In the genomic region with DNA sequence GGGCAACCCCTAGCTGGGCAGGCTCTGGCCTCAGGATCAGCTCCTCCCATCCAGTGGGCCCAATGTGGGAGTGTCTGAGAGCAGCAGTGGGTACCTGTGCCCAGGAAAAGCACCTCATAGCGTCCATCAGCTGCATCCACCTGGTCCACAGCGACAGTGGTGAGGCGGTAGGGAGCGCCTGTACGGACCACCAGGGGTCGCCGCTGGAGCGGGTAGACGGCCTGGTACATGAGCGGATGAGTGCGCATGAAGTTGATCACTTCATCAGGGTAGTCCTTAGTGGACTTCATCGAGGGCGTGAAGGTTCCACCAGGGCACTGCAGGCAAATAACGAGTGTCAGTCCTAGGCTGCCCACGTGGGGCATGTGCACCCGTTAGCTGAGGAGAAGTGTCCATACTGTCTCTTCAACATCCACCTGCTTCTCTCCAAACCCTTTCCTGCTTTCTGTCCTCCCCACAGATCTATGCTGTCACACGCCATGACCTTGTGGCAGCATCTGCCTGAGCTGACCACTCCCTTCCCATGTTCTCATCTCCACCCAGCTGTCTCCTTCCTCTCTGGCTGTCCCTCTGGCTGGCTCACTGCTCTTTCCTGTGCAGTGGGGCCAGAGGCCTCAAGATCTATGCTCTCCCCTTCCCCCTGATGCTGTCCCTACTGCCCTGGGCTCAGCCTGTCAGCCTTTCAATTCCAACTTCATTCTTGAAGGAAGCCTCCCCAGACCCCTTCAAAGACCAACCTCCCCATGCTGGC, we compare ENCODE assay signal across 8 mouse cellular contexts. TPM values are rescaled to one million over a fixed set of nuclear protein-coding genes. Genes with fewer than 3 reads are reported as not detected.
A peak's percentile ranks its signal among the peaks of the same experiment; 100 is the strongest.
DNase-seq lines count a peak whose midpoint lies in the region; ATAC-seq lines count a peak whose summit lies in the region.

No protein-coding gene starts in this region.

- ATAC-seq in forebrain, embryonic 14.5 days = peak; percentile 87
- ATAC-seq in neural tube, embryonic 14.5 days (ENCODE audit: low read depth) = peak; percentile 67; the same call in 1 of the 2 replicates

- DNase-seq in layer of hippocampus, postnatal 10 days (ENCODE audit: low spot score in 2 of 2) = peak; percentile 73 to 79
- no peak for DNase-seq in layer of hippocampus, adult 8-10 months (ENCODE audit: low spot score in 2 of 2)
- peak; percentile 56 for DNase-seq in R1 (ENCODE audit: low read depth, low spot score)
- peak; percentile 63 for DNase-seq in forebrain, embryonic 14.5 days (ENCODE audit: low spot score)
- peak; percentile 55 for DNase-seq in induced T-regulatory cell, adult 2 months (ENCODE audit: low read depth)
- peak; percentile 64 to 74 for DNase-seq in lung, adult 18-20 months
- no peak for DNase-seq in urinary bladder, postnatal 10 days (ENCODE audit: low spot score)

- H3K4me2 ChIP-seq in forebrain, embryonic 14.5 days (ENCODE audit: low read length) = no peak overlapping the region
- H3K4me2 ChIP-seq in neural tube, embryonic 14.5 days (ENCODE audit: low read depth, low read length) = no peak overlapping the region

- no peak overlapping the region for H3K27ac ChIP-seq in forebrain, embryonic 14.5 days (ENCODE audit: low read depth, low read length)
- H3K27ac ChIP-seq in neural tube, embryonic 14.5 days (ENCODE audit: low read depth, low read length) = no peak overlapping the region

- H3K36me3 ChIP-seq in forebrain, embryonic 14.5 days (ENCODE audit: control insufficient read depth, insufficient read depth, low read length) = peaks cover 56% of the 10 kb centered on the region
- H3K36me3 ChIP-seq in neural tube, embryonic 14.5 days (ENCODE audit: control insufficient read depth, insufficient read depth, low read length) = no peaks in the 10 kb centered on the region; the same call in none of the 2 replicates

- H3K4me3 ChIP-seq in forebrain, embryonic 14.5 days (ENCODE audit: low read depth, low read length) = no peak overlapping the region
- no peak overlapping the region for H3K4me3 ChIP-seq in neural tube, embryonic 14.5 days (ENCODE audit: low read depth, low read length)

- H3K4me1 ChIP-seq in forebrain, embryonic 14.5 days (ENCODE audit: control insufficient read depth, insufficient read depth, low read length) = no peaks in the 10 kb centered on the region
- H3K4me1 ChIP-seq in neural tube, embryonic 14.5 days (ENCODE audit: control insufficient read depth, insufficient read depth, low read length) = no peaks in the 10 kb centered on the region

- WGBS in forebrain, embryonic 14.5 days = 26% methylated on average over 17 of the region's 17 CpGs
- 30% methylated on average over 17 of the region's 17 CpGs for WGBS in neural tube, embryonic 14.5 days

- H3K27me3 ChIP-seq in forebrain, embryonic 14.5 days (replicated peaks; ENCODE audit: control insufficient read depth, insufficient read depth, low read length) = no peaks in the 10 kb centered on the region
- no peaks in the 10 kb centered on the region for H3K27me3 ChIP-seq in neural tube, embryonic 14.5 days (ENCODE audit: control insufficient read depth, insufficient read depth, low read length)

- H3K9ac ChIP-seq in forebrain, embryonic 14.5 days (ENCODE audit: low read length) = no peak overlapping the region
- H3K9ac ChIP-seq in neural tube, embryonic 14.5 days (replicated peaks; ENCODE audit: low read depth, low read length) = no peak overlapping the region

- no peaks in the 10 kb centered on the region for H3K9me3 ChIP-seq in forebrain, embryonic 14.5 days (replicated peaks; ENCODE audit: control insufficient read depth, low read length)
- H3K9me3 ChIP-seq in neural tube, embryonic 14.5 days (ENCODE audit: control insufficient read depth, low read length) = no peaks in the 10 kb centered on the region

RNA-seq across cellular contexts. Expression of gene Gnat1, which starts 5.9 kb away (rescaled TPM):
- 1 to 10 TPM in 1 of 2 experiments, under 1 TPM in 1; 0.71 to 1.1 TPM for total RNA-seq in layer of hippocampus, postnatal 10 days (2021)
- total RNA-seq in layer of hippocampus, adult 8-10 months (2022) = under 1 TPM; 0.14 to 0.43 (median 0.27) TPM
- 0.28 and 0.66 TPM in 2 replicates for polyA plus RNA-seq in forebrain, embryonic 14.5 days (2014; fragmentation: Nextera tagmentation; extraction: Ambion mirVana)
- 1.4 and 2.7 TPM in 2 replicates for polyA plus RNA-seq in neural tube, embryonic 14.5 days (2014; fragmentation: Nextera tagmentation; extraction: Ambion mirVana)

RNA-seq across cellular contexts. Expression of gene Slc38a3, which starts 16.1 kb away (rescaled TPM):
- 100 to 1,000 TPM in 1 of 2 experiments, 10 to 100 TPM in 1; 96.5 to 109 TPM for total RNA-seq in layer of hippocampus, postnatal 10 days (2021)
- 10 to 100 TPM; 61.3 to 74.3 (median 69.2) TPM for total RNA-seq in layer of hippocampus, adult 8-10 months (2022)
- 32.8 and 32.9 TPM in 2 replicates for polyA plus RNA-seq in forebrain, embryonic 14.5 days (2014; fragmentation: Nextera tagmentation; extraction: Ambion mirVana)
- 31.3 and 36.6 TPM in 2 replicates for polyA plus RNA-seq in neural tube, embryonic 14.5 days (2014; fragmentation: Nextera tagmentation; extraction: Ambion mirVana)

RNA-seq across cellular contexts. Expression of gene Sema3f, which starts 24.9 kb away (rescaled TPM):
- 1 to 10 TPM; 6.7 to 9.1 TPM for total RNA-seq in layer of hippocampus, postnatal 10 days (2021)
- 1 to 10 TPM; 5.4 to 9.3 (median 6.5) TPM for total RNA-seq in layer of hippocampus, adult 8-10 months (2022)
- polyA plus RNA-seq in forebrain, embryonic 14.5 days (2014; fragmentation: Nextera tagmentation; extraction: Ambion mirVana) = 7.4 and 12.2 TPM in 2 replicates
- 17.0 and 18.7 TPM in 2 replicates for polyA plus RNA-seq in neural tube, embryonic 14.5 days (2014; fragmentation: Nextera tagmentation; extraction: Ambion mirVana)

RNA-seq across cellular contexts. Expression of gene Gnai2, which starts 50.2 kb away (rescaled TPM):
- total RNA-seq in layer of hippocampus, postnatal 10 days (2021) = 100 to 1,000 TPM; 254 to 263 TPM
- total RNA-seq in layer of hippocampus, adult 8-10 months (2022) = 100 to 1,000 TPM; 218 to 272 (median 249) TPM
- 371 and 423 TPM in 2 replicates for polyA plus RNA-seq in forebrain, embryonic 14.5 days (2014; fragmentation: Nextera tagmentation; extraction: Ambion mirVana)
- polyA plus RNA-seq in neural tube, embryonic 14.5 days (2014; fragmentation: Nextera tagmentation; extraction: Ambion mirVana) = 234 and 258 TPM in 2 replicates

Comparison
In these comparisons a context has a peak if more than half of its experiments do, and no peak if none do; other contexts are left out.
1. DNase-seq: peak in layer of hippocampus, postnatal 10 days (2 of 2), R1 (single experiment), forebrain, embryonic 14.5 days (single experiment), induced T-regulatory cell, adult 2 months (single experiment) and lung, adult 18-20 months (2 of 2); none in layer of hippocampus, adult 8-10 months (0 of 2) and urinary bladder, postnatal 10 days (single experiment).